Mouse (Mus musculus) brain, adult 2 months (tissue): ENCODE data around the gene Tbc1d8.

Experiments
- DNase-seq: peaks from one replicate; pipeline ENCODE4 v3.0.0; 2011; ENCODE audit warnings: low read depth, low spot score

The Tbc1d8 gene

DNA sequence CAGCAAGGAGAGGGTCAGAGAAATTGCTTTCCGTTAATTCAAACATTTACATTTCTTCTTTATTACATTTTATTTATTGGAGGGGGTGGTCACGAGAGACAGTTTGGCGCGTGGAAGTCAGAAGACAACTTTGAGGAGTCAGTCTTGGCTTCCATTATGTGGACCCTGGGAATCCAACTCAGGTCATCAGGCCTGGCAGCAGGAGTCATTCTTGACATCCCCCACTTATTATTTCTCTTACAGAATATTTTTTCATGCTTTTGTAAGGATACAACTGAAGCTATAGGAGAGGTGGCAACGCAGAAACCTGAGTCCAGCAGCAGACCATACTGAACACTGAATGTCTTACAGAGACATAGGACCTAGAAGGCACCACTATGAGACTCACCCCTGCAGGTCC lies 699 bp upstream of the Tbc1d8 start:
- no peak for DNase-seq

DNA sequence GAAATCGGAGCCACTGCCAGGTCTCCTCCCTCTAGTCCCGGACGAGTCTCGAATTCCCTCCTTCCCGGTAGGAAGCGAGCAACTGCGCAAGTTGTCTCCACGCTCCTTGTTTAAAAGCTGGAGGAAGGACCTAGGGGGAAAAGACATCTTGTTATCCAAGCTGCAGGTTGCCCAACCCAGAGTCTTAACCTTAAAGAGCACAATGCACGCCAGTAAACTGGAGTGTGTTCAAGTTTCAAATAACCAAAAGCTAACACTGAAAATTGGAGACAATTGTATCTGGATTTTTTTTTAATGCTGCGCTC lies 293 bp upstream of the Tbc1d8 start:
- DNase-seq, result no peak

DNA sequence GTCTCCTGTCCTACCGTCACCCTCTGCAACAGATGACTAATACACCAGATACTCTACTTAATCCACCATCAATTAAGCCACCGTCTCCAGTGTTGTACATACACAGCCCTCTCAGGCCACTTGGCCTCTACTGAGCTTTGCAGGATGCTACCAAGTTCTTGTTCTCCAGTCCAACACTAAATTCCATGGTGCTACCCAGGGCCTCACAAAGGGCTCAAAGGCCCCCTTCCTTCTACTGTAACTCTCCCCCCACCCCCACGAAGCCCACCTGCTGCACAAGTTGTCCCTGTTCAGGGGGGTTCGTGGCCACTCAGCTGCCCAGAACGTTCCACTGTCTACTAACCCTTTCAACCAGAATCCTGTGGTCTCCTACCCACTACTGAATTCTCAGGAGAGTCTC lies 1.5 kb downstream of the Tbc1d8 start:
- no peak for DNase-seq

DNA sequence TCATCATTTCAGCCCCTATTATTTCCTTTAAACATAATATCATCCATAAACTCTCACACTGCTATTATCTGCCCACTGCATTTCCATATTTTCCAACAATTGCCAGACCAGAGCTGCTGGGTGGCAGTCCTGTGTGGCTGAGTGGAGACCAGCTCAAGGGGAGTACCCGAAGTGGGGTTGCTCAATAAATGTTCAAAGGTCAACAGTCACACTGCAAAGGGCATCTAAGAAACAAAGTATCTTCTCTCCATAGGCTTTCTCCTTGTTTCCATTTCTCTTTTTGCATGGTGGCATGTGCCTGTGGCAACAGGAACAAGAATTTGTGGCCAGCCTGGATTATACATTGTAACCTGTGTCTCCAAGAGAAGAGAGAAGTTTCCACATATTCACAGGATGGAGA lies 2.2 kb downstream of the Tbc1d8 start:
- DNase-seq, result no peak

DNA sequence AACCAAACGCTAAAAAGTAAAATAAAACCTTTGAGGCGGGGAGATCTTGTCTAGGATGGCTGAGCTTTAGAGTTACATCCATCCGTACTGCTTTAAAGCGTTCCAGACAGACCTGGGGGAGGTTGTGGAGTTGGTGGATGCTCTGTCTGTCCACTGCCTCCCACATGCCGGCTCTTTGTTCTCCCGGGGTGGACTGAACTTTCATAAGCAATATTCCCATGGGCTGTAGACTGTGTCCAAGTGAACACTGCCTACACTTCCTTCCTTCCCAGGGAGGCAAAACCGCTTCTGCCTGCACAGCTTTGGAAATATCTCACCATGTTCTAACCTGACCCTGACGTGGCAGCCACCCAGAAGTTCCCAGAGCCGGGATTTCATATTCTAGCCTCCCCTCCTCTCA lies 4.0 kb downstream of the Tbc1d8 start:
- peak; percentile 29 for DNase-seq

DNA sequence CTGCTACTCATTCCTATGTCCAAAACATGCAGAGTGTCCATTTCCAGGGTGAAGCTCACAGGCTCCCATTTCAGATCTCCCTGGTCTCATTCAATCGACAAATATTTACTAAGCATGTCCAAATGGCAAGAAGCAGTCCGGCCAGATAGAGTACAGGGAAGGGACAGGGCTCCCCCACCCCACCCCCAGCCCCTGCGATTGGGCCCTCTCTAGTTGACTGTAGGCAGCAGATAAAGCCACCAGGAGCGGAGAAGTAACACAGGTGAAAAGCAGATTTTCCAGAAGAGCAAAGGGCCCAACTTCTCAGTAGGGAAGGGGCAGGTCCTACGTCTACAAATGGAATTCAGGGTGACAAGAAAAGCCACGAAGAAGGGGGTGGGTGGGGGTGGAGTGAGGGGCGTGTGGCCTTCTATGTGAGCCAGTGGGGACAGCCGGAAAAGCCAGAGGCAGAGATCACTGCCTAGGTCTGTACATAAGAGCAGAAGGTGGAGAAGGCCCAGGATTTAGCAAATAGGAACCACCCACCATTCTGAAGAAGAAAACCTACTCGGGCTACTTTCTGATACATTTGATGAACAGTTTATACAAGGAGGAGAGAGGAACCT lies 7.2 kb downstream of the Tbc1d8 start:
- no peak for DNase-seq

DNA sequence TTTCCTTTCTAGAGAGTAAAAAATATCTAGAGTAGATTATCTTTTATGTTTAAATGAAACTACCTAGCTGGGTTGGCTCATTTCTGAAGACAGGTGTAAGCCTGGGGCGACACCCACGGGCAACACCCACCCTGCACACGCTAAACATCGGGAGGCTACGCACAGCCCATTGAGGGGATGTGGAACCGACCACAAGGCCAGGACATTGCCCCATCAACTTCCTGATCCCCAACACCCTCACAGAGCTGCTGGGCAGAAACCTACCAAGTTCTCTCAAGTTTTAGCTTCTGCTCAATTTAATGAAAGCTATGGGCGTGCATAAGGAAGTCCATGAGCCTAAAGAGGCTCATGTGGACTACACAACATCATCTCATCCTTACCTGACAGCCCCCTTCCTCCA lies 9.6 kb downstream of the Tbc1d8 start:
- no peak for DNase-seq

DNA sequence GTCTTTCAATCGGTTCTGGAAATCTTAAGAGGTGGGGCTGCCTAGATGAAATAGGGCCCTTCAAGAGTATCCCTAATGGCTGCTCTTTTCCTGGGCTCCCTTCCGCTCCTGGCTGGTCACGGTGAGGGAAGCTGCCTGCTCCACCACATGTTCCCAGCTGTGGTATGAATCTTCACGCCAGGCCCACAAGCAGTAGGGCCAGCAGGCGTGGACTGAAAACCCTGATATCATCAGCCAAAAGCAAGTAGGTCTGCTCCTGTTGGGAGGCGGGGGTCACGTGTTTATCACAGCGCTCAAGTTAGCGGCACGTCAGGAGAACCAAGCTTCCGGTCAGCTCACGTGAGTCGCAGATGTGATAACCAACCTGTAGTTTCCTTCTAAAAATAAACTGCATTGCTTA lies 12.0 kb downstream of the Tbc1d8 start:
- no peak for DNase-seq

DNA sequence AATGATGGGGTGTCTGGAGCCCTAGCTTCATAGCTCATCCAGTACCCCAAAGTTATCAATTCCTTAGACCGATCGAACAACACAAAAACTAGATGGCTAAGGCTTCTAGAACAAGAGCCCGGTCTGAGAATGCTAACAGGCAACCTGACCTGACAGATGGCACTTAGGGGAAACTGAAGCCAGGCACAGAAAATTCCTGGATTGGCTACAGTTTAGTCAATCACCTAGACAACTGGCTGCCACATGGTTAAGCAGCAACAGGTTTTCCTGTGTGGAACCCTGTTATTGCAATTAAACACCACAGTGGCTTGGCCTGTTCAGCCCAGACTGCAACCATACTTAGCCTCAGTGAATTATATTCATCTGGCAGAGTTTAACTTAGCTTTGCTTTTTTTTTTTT lies 13.8 kb downstream of the Tbc1d8 start:
- DNase-seq, result peak; percentile 79

DNA sequence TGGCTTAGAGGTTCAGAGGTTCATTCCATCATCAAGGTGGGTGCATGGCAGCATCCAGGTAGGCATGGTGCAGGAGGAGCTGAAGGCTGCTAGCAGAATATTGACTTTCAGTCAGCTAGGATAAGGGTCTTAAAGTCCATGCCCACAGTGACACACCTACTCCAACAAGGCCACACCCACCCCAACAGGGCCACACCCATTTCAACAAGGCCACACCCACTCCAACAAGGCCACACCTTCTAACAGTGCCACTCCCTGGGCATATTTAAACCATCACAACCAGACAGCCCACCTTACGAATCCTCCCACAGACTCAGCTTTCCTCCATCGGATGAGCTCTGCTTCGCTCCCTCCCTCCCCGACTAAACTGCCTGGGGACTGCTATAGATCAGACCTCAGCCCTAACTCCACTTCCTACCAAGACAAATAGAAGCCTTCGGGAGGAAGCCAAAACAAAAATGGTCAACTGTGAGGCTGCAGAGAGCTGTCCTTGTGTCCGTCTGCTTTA lies 15.6 kb downstream of the Tbc1d8 start:
- DNase-seq, result no peak

DNA sequence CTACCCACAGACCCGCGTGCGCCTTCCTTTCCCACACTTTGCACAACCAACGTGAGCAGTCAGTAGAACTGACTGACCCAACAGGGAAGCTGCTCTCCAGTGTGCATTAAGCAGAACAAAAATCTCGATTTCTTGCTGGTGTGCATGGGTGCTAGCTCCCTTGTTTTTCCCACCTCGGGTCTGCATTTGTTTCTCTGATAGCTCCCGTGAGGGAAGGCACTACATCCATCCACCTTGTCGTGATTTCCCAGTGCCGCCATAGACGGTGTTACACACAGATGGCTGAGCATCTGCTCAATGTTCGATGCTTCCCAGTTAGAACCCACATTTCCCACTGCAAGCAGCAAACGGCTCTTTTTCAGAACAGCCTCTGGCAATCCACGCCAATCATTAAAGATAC lies 16.5 kb downstream of the Tbc1d8 start:
- peak; percentile 80 for DNase-seq

DNA sequence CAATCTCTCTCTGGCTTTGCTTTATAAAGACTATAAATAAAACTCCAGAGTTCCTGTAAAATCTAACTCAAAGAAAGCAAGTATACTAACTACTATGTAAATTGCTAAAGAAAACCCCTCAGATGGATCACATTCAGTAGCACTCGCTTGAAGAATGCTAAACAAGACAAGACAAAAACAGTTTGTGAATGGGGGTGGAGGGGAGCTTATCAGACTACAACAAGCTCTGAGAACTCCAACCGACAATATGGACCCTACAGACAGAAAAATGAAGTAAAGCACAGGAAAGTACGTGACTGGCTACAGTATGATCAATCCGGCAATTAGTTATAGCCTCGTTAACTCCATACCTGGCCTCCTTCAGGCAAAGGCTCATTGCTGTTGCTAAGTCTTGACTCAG lies 18.1 kb downstream of the Tbc1d8 start:
- DNase-seq, result no peak

DNA sequence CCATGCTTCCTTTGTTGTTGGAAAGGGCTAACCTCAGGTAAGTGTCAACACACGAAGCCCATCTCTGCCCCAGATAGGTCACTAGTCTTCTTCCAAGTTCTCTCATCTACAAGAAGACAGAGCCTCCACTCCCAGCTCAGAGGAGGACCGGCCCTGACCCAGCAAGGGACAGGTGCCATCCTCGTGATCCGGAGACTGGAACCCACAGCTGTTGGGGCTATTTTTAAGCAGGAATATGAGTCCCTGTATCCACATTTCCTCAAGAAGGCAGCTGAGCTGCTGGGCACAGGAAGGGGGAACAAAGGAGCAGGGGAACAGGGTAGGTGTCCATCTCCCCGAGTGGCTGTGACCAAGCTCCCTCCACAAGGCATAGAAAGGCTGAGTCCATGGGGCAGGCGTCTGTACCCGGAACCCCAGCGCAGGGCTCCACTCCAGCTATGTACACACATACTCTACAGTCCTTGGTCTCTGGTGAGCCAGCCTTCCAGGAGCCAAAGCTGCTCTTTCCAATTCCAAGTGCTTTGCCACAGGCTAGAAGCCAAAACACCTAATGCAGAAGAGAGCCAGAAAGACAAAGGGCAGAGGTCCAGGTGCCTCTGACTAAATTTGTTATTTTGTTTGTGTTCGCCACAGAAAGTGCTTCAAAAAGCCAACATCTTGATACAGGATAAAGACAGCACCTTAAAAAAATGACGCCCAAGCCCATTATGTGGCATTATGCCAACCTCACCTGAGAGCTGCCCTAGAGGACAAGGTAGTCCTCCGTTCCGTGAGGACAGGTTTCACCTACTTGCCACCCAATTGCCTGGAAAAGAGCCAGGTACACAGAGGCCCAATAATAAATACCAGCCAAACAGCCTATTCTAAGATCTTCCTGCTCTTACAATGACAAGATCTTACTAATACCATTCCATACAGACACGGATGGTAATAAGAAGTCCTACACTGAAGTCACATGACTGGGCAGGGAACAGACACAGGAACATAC lies 20.4 kb downstream of the Tbc1d8 start:
- peak; percentile 90 for DNase-seq

DNA sequence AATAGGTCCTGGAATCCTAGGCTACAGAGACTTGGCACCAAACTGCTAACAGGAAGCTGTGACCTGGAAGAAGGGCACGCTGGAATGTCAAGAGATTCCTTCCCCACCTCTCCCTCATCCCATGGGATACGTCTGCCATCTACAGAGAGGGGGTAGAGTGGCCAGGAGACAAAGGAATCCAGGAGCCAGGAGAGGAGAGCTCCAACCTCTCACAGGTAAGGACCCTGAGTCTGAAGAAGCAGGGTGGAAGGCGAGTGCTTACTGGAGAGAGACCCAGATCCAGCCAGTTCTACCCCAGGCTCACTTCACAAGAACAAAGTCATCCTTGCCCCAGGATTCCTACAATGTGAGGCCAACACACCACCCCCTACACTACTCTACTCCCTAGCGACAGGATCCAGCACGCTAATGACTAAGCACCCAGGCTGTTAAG lies 22.1 kb downstream of the Tbc1d8 start:
- DNase-seq, result peak; percentile 31

DNA sequence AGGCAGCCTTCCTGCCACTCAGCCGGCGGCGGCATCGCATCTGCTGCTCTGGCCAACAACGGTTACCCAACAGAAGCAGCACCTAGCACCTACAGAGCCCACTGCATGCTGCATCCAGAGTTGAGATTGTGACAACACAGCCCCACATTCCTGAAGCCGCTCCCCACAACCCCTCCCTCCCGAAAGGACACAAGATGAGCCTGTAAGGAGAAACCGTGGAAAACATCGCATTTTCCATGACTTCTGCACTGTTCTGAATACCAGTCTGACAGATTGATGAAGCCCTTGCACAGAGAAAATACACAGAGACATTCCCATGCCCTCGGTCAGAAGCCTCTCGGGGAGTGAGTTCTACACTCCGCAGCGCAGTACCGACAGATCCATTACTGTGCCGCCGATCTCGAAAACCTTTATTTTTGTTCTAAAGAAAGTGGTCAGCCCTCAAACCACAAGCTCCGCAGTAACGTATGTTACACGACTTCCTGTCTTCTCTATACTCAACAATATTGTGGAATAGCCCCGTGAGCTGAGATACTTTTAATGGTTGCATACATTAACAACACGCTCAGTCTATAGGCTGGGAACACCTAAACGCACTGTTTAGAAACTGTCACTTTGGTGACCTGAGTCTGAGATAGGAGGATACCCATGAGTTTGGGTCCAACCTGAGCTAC lies 23.1 kb downstream of the Tbc1d8 start:
- DNase-seq, result no peak

DNA sequence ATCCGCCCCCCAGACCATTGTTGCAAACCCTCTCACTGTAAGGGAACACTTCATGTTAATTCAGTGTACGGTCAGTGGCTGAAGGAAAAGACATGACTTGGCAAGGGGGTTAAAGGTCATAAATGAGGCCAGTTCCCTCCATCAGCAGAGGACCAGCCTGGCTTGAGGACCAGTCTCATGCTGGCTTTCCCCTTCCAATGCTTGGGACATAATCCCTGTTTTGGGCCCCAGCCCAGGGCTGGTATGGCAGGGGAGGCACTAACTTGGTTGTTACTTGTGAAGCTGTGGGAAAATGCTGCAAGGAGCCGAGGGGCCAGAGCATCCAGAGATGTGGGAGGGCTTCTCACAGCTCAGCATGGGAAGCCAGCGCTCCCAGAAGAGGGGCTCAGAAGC lies 23.8 kb downstream of the Tbc1d8 start:
- DNase-seq, result peak; percentile 40

DNA sequence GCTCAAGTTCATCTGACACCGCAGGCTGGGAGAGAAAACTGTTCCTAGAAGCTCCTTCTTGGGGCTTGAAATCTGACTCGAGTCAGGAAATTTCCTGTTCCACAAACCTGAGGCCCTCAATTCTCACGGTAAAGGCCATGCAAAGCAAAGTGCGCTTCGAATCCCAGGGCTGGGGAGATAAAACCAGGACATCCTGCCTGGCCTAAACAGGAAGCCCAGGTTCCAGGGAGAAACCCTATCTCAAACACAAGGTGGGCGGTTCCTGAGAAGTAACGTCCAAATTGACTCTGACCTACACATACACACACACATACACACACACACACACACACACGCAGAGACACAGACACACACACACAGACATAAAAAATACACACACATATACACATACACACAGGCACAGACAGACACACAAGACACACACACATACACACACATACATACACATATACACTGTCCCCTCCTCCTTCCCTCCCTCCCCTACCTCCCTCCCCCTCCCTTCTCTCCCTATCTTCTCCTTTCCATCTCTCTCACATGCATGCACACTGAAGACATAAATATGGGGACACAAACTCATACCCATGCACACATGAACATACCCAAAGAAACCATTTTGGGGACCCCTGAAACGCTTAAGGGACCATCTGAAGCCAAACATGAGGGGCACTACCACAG lies 24.3 kb downstream of the Tbc1d8 start:
- DNase-seq, result no peak

DNA sequence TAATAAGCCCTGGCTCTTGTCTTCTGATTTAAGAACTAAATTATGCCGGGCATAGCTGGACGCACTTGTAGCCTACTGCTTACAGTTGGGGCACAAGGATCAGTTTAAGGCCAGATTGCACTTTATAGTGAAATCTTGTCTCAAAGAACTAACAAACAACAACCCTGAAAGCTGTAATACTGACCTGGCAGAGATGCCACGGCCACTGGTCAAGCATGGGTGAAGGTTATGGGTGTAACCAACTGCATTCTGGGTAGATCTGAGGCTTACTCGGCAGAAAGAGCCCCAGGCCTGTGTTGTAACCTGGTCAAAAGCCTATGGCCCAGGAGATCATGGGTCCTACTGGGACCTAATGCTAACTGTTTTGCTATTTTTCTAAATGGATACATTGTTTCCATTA lies 26.4 kb downstream of the Tbc1d8 start:
- no peak for DNase-seq

DNA sequence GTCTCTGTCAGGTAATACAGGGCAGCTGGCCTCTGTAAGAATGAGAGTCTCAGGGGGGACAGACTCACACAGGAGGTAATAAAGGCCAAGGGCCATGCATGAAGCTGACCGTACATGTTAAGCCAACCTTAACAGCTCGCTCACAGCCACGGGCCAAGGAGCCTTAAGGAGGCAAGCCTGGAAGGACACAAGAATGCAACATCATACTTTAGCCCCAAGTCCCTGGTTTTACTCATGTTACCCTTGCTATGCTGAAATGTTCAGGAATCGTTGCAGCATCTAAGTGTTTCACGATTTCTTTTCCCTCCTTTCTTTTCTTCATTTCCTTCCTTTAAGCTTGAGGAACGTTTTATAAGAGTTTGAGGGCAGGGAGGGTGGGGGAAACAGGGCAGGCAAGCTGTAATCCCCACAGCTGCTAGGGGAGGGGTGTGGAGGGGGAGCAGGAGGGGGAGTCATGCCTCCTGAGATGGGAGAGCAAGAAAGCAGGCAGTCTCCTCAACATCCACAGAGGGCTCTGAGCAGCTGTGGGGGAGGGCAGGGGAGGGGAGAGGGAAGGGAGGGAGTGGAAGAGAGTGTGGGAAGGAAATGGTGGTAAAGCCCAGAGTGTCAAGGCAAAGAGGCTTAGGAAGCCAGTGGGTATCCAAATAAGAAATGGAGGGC lies 28.4 kb downstream of the Tbc1d8 start:
- peak; percentile 69 for DNase-seq

DNA sequence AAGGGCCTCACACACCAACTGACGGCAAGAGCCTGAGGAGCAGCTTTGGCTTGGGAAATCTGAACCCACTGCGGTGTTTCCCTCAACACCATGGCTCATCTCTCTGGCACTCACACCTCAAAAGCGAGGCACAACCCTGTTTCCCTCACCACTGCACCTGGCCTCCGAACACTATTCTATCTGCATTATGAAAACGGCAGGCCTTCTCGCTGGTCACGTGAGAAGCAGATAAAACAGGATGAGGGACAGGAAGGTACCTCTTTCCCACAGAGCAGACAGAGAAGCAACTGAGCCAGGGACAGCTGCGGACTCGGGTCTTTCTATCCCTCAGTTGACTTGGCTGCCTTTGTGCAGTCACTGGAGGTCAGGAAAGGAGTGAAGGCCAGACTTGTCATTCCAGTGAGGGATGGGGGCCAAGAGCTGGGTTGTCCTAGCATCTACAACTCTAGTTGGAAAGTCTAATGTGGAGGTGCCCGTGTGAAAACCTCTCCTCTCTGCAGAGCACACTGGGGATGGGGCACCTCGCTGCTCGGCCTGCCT lies 29.2 kb downstream of the Tbc1d8 start:
- no peak for DNase-seq

DNA sequence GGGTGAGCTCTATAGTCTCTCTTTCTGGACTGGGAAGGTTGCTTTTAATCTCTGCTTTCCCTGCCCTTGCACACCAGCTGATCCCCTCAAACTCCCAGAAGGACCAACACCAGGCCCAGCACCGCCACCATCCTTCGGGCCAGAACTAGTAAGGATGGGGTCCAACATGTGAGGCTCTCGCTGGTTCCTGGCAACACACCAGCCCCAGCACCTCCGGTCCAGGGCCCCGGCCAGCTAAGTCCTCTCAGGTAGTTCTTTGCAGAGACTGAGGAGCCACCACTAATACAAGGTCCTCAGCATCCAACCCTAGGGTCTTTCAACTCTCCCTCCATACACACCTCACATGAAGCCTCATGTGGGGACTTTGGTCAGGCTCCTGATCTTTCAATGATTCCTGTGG lies 29.7 kb downstream of the Tbc1d8 start:
- DNase-seq, result peak; percentile 25
